Mouse (Mus musculus): ENCODE results near the gene Bicral. TPM values are rescaled to one million over a fixed set of nuclear protein-coding genes. Genes with fewer than 3 reads are reported as not detected.
A peak's percentile ranks its signal among the peaks of the same experiment; 100 is the strongest.

The Bicral gene
- polyA plus RNA-seq, 1 experiment = 1.8 TPM

GRCm38 (mm10) chr17:46858749-46859444, 615 bp upstream of the Bicral start:
- Histone ChIP-seq H3K27me3 (replicated peaks) (no peaks in the 10 kb centered on the region), H3K4me3 (replicated peaks) (peak overlapping the region; percentile 96), H3K9me3 (no peaks in the 10 kb centered on the region), H3K36me3 (replicated peaks; ENCODE audit: low read length) (peaks cover 9% of the 10 kb centered on the region), H3K4me1 (peaks cover 19% of the 10 kb centered on the region)
- TF ChIP-seq FLI1 (IDR thresholded peaks at IDR 0.05; ENCODE audit: low read length) (no peak), GATA1 (IDR thresholded peaks at IDR 0.05; ENCODE audit: borderline replicate concordance, low read length) (no peak)

- no peak for TF ChIP-seq FLI1 (IDR thresholded peaks at IDR 0.05; ENCODE audit: low read length)
- no peak for TF ChIP-seq GATA1 (IDR thresholded peaks at IDR 0.05; ENCODE audit: borderline replicate concordance, low read length)
- peaks cover 20% of the 10 kb centered on the region for H3K36me3 ChIP-seq (replicated peaks; ENCODE audit: low read length)
- H3K4me3 ChIP-seq (replicated peaks) = peak overlapping the region; percentile 96
- no peaks in the 10 kb centered on the region for H3K27me3 ChIP-seq (replicated peaks)
- no peaks in the 10 kb centered on the region for H3K9me3 ChIP-seq
- H3K4me1 ChIP-seq = peaks cover 31% of the 10 kb centered on the region
Observed at GRCm38 (mm10) chr17:46857361-46857902, 850 bp downstream of the Bicral start.

GRCm38 (mm10) chr17:46856471-46857360, 1.6 kb downstream of the Bicral start:
- peaks cover 20% of the 10 kb centered on the region for H3K36me3 ChIP-seq (replicated peaks; ENCODE audit: low read length)
- TF ChIP-seq GATA1 (IDR thresholded peaks at IDR 0.05; ENCODE audit: borderline replicate concordance, low read length) (no peak), FLI1 (IDR thresholded peaks at IDR 0.05; ENCODE audit: low read length) (no peak)
- peaks cover 31% of the 10 kb centered on the region for H3K4me1 ChIP-seq
- no peaks in the 10 kb centered on the region for H3K9me3 ChIP-seq
- H3K4me3 ChIP-seq (replicated peaks) = peak overlapping the region; percentile 96
- H3K27me3 ChIP-seq (replicated peaks) = no peaks in the 10 kb centered on the region

GRCm38 (mm10) chr17:46856107-46856388, 2.2 kb downstream of the Bicral start:
- Histone ChIP-seq H3K4me1 (peaks cover 31% of the 10 kb centered on the region), H3K27me3 (replicated peaks) (no peaks in the 10 kb centered on the region), H3K9me3 (no peaks in the 10 kb centered on the region), H3K36me3 (replicated peaks; ENCODE audit: low read length) (peaks cover 20% of the 10 kb centered on the region), H3K4me3 (replicated peaks) (peak overlapping the region; percentile 96)
- no peak for TF ChIP-seq GATA1 (IDR thresholded peaks at IDR 0.05; ENCODE audit: borderline replicate concordance, low read length)
- no peak for TF ChIP-seq FLI1 (IDR thresholded peaks at IDR 0.05; ENCODE audit: low read length)

- TF ChIP-seq FLI1 (IDR thresholded peaks at IDR 0.05; ENCODE audit: low read length) (no peak), GATA1 (IDR thresholded peaks at IDR 0.05; ENCODE audit: borderline replicate concordance, low read length) (no peak)
- Histone ChIP-seq H3K27me3 (replicated peaks) (no peaks in the 10 kb centered on the region), H3K4me3 (replicated peaks) (peak overlapping the region; percentile 96), H3K36me3 (replicated peaks; ENCODE audit: low read length) (peaks cover 22% of the 10 kb centered on the region), H3K9me3 (no peaks in the 10 kb centered on the region), H3K4me1 (peaks cover 31% of the 10 kb centered on the region)
Observed at GRCm38 (mm10) chr17:46855328-46856106, 2.8 kb downstream of the Bicral start.

GRCm38 (mm10) chr17:46854640-46855110, 3.6 kb downstream of the Bicral start:
- H3K9me3 ChIP-seq = no peaks in the 10 kb centered on the region
- TF ChIP-seq GATA1 (IDR thresholded peaks at IDR 0.05; ENCODE audit: borderline replicate concordance, low read length) = no peak
- TF ChIP-seq FLI1 (IDR thresholded peaks at IDR 0.05; ENCODE audit: low read length) = no peak
- peaks cover 22% of the 10 kb centered on the region for H3K36me3 ChIP-seq (replicated peaks; ENCODE audit: low read length)
- peak overlapping the region; percentile 73 for H3K4me3 ChIP-seq (replicated peaks)
- no peaks in the 10 kb centered on the region for H3K27me3 ChIP-seq (replicated peaks)
- peaks cover 31% of the 10 kb centered on the region for H3K4me1 ChIP-seq

GRCm38 (mm10) chr17:46854096-46854495, 4.2 kb downstream of the Bicral start:
- Histone ChIP-seq H3K36me3 (replicated peaks; ENCODE audit: low read length) (peaks cover 25% of the 10 kb centered on the region), H3K4me1 (peaks cover 35% of the 10 kb centered on the region), H3K27me3 (replicated peaks) (no peaks in the 10 kb centered on the region), H3K9me3 (no peaks in the 10 kb centered on the region), H3K4me3 (replicated peaks) (no peak overlapping the region)
- TF ChIP-seq FLI1 (IDR thresholded peaks at IDR 0.05; ENCODE audit: low read length) (no peak), GATA1 (IDR thresholded peaks at IDR 0.05; ENCODE audit: borderline replicate concordance, low read length) (no peak)

GRCm38 (mm10) chr17:46853281-46853680, 5.0 kb downstream of the Bicral start:
- Histone ChIP-seq H3K9me3 (no peaks in the 10 kb centered on the region), H3K27me3 (replicated peaks) (no peaks in the 10 kb centered on the region), H3K4me1 (peaks cover 40% of the 10 kb centered on the region), H3K4me3 (replicated peaks) (peak overlapping the region; percentile 69), H3K36me3 (replicated peaks; ENCODE audit: low read length) (peaks cover 25% of the 10 kb centered on the region)
- TF ChIP-seq GATA1 (IDR thresholded peaks at IDR 0.05; ENCODE audit: borderline replicate concordance, low read length) = no peak
- TF ChIP-seq FLI1 (IDR thresholded peaks at IDR 0.05; ENCODE audit: low read length) = no peak

- no peaks in the 10 kb centered on the region for H3K27me3 ChIP-seq (replicated peaks)
- H3K4me3 ChIP-seq (replicated peaks) = no peak overlapping the region
- peaks cover 25% of the 10 kb centered on the region for H3K36me3 ChIP-seq (replicated peaks; ENCODE audit: low read length)
- TF ChIP-seq GATA1 (IDR thresholded peaks at IDR 0.05; ENCODE audit: borderline replicate concordance, low read length) (no peak), FLI1 (IDR thresholded peaks at IDR 0.05; ENCODE audit: low read length) (no peak)
- H3K9me3 ChIP-seq = no peaks in the 10 kb centered on the region
- H3K4me1 ChIP-seq = peaks cover 40% of the 10 kb centered on the region
Observed at GRCm38 (mm10) chr17:46852725-46853124, 5.6 kb downstream of the Bicral start.
